Mouse (Mus musculus): Measurements from ENCODE around the gene Ttyh1.

DNA sequence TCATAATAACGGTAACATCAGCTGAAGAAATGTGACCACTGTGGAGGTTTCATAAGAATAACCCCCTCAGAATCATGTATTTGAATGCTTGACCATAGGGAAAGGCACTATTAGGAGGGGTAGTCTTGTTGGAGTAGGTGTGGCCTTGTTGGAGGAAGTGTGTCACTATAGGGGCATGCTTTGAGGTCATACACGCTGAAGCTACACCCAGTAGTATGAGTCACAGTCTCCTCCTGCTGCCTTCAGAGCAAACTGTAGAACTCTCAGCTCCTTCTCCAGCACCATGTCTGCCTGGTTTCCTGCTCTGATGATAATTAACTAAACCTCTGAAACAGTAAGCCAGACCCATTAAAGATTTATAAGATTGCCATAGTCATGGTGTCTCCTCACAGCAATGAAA is 20.4 kb upstream of the Ttyh1 start:
- TF ChIP-seq POLR2A (IDR thresholded peaks at IDR 0.05; ENCODE audit: low read depth, low read length) (no peak), CTCF (IDR thresholded peaks at IDR 0.05; ENCODE audit: extremely low read depth, insufficient read length, insufficient replicate concordance, low read depth, low read length) (no peak)

Data from small intestine, adult 2 months (tissue).